Mouse (Mus musculus) testis, adult 2 months (tissue): ENCODE measurements at regions not wholly inside any gene's neighbourhood (a gene's known extent, or its start where the extent isn't known, plus 50 kb on each side); places are given as distances from the start of the nearest gene placed in this dataset.

Experiments used
- CTCF ChIP-seq: fragments of 200-500 bp; IDR thresholded peaks from 2 replicates; pipeline ENCODE4 v1.5.1; 2012; ENCODE audit warnings: low read depth, mild to moderate bottlenecking, inconsistent platforms, low read length, moderate library complexity; ENCODE audit not compliant: control insufficient read depth, insufficient read depth, insufficient replicate concordance
- POLR2A ChIP-seq: fragments of 200-500 bp; IDR thresholded peaks from 2 replicates; pipeline ENCODE4 v1.6.1; 2012; ENCODE audit warnings: low read depth, mild to moderate bottlenecking, inconsistent platforms, low read length, moderate library complexity; ENCODE audit not compliant: control insufficient read depth

GRCm38 (mm10) chr11:112616942-112617341 is 165.1 kb upstream of the Sox9 start:
- TF ChIP-seq CTCF (no peak), POLR2A (no peak)
